ENCODE assay signal across 9 mouse cellular contexts in the genomic region with DNA sequence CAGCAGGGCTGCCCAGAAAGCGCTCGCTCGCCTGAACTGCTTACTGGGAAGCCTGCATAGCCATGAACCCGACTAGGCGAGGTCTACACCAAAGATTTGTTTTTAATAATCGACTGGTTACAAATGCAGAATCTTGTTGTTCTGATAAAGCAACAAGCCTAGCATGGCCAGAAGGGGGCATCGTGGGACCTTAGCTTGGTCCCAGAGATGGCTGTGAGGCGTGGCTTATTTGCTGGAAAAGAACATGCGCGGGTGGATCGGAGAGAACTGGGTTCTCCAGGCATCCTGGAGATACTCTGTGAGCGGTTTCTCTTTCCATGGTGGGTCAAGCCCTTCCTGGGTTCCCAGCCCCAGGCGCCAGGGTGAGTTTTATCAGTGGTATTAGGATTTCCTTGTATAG. TPM values are rescaled to one million over a fixed set of nuclear protein-coding genes. Genes with fewer than 3 reads are reported as not detected.
DNase-seq lines count a peak whose midpoint lies in the region; ATAC-seq and TF ChIP-seq lines count a peak whose summit lies in the region.
"Had no signal": no experiment of that assay in that cellular context is flagged by ENCODE, and none has a peak within 500 bp of the region (broad histone marks: within the 10 kb centered on the region; RNA-seq: fewer than 3 reads in every experiment).

No protein-coding gene starts in this region.

- DNase-seq in ovary, postnatal 36 days (ENCODE audit: low spot score): peak; percentile 30
- no peak for DNase-seq in ovary, adult 18-20 months (ENCODE audit: low spot score)
- peak; percentile 73 for DNase-seq in forebrain, postnatal 0 days
- DNase-seq in kidney, adult 9 months: peak; percentile 22
- peak; percentile 78 for DNase-seq in lung, embryonic 14.5 days
- peak; percentile 68 for DNase-seq in right cerebral cortex, postnatal 25 days

- H3K27ac ChIP-seq in forebrain, postnatal 0 days (ENCODE audit: low read depth, low read length): no peak overlapping the region
- H3K27ac ChIP-seq in lung, embryonic 14.5 days (ENCODE audit: low read depth): no peak overlapping the region

- no peak overlapping the region; the same call in 1 of the 2 replicates for H3K9ac ChIP-seq in forebrain, postnatal 0 days
- peak overlapping the region; percentile 18; the same call in 1 of the 2 replicates for H3K9ac ChIP-seq in lung, embryonic 14.5 days

- no peaks in the 10 kb centered on the region for H3K36me3 ChIP-seq in forebrain, postnatal 0 days (ENCODE audit: insufficient read depth)
- no peaks in the 10 kb centered on the region for H3K36me3 ChIP-seq in lung, embryonic 14.5 days (ENCODE audit: insufficient read depth)

- H3K27me3 ChIP-seq in forebrain, postnatal 0 days (ENCODE audit: insufficient read depth, low read length): no peaks in the 10 kb centered on the region
- no peaks in the 10 kb centered on the region for H3K27me3 ChIP-seq in lung, embryonic 14.5 days (ENCODE audit: insufficient read depth, low read length)

- peak; percentile 74 for TF ChIP-seq CTCF in forebrain, postnatal 0 days (IDR thresholded peaks at IDR 0.05; ENCODE audit: low read depth)
- peak; percentile 59 for TF ChIP-seq CTCF in lung, embryonic 14.5 days (IDR thresholded peaks at IDR 0.05; ENCODE audit: low read depth)

- H3K4me2 ChIP-seq in forebrain, postnatal 0 days (ENCODE audit: low read depth): peak overlapping the region; percentile 23; the same call in 1 of the 2 replicates
- no peak overlapping the region for H3K4me2 ChIP-seq in lung, embryonic 14.5 days

- H3K4me1 ChIP-seq in forebrain, postnatal 0 days (ENCODE audit: insufficient read depth): no peaks in the 10 kb centered on the region
- H3K4me1 ChIP-seq in lung, embryonic 14.5 days (ENCODE audit: insufficient read depth): no peaks in the 10 kb centered on the region

- no peaks in the 10 kb centered on the region for H3K9me3 ChIP-seq in forebrain, postnatal 0 days (ENCODE audit: low read length)
- no peaks in the 10 kb centered on the region for H3K9me3 ChIP-seq in lung, embryonic 14.5 days (ENCODE audit: low read depth, low read length)

- no peak overlapping the region for H3K4me3 ChIP-seq in forebrain, postnatal 0 days (ENCODE audit: low read depth, low read length)
- no peak overlapping the region for H3K4me3 ChIP-seq in lung, embryonic 14.5 days (ENCODE audit: low read depth, low read length)
- H3K4me3 ChIP-seq: erythroblast, embryonic 14.5 days had no signal

- WGBS in forebrain, postnatal 0 days: 40% methylated on average over 13 of the region's 13 CpGs
- 22% methylated on average over 13 of the region's 13 CpGs for WGBS in lung, embryonic 14.5 days

- ATAC-seq in cerebellum, adult (ENCODE audit: insufficient number of reproducible peaks, low FRiP score, low TSS enrichment): peak; percentile 36; the same call in 1 of the 2 replicates
- ATAC-seq in forebrain, postnatal 0 days: peak; percentile 56
- no peak for ATAC-seq in lung, embryonic 14.5 days (ENCODE audit: insufficient read depth)
- ATAC-seq in erythroblast, adult 5-6 weeks (replicated peaks; ENCODE audit: low FRiP score, poor library complexity, severe bottlenecking): no peak

RNA-seq across cellular contexts. Expression of gene Mobp, which starts 35.0 kb away (rescaled TPM):
- 0.08 TPM in 1 of 2 replicates, not detected in the other for total RNA-seq in forebrain, postnatal 0 days (2014; rRNA removed)
- 0.18 TPM in 1 of 2 replicates, not detected in the other for polyA plus RNA-seq in forebrain, postnatal 0 days (2015; fragmentation: Nextera tagmentation; extraction: Ambion mirVana)
- polyA plus RNA-seq in lung, embryonic 14.5 days (2014; fragmentation: Nextera tagmentation; extraction: Ambion mirVana): not detected in 2 replicates
- not detected in 2 replicates for total RNA-seq in erythroblast, adult 5-6 weeks (2015; ENCODE audit: low replicate concordance)
- total RNA-seq in erythroblast, adult 5-6 weeks (2017; ENCODE audit: low replicate concordance): not detected in 2 replicates
- polyA plus RNA-seq: erythroblast, embryonic 14.5 days had no signal

RNA-seq across cellular contexts. Expression of gene Rpsa, which starts 57.0 kb away (rescaled TPM):
- 2,026 and 2,688 TPM in 2 replicates for total RNA-seq in forebrain, postnatal 0 days (2014; rRNA removed)
- polyA plus RNA-seq in forebrain, postnatal 0 days (2015; fragmentation: Nextera tagmentation; extraction: Ambion mirVana): 949 and 1,184 TPM in 2 replicates
- 2,022 and 2,170 TPM in 2 replicates for polyA plus RNA-seq in lung, embryonic 14.5 days (2014; fragmentation: Nextera tagmentation; extraction: Ambion mirVana)
- 532 and 535 TPM in 2 replicates for total RNA-seq in erythroblast, adult 5-6 weeks (2015; ENCODE audit: low replicate concordance)
- total RNA-seq in erythroblast, adult 5-6 weeks (2017; ENCODE audit: low replicate concordance): 872 and 875 TPM in 2 replicates

Comparison
In these comparisons a context has a peak if more than half of its experiments do, and no peak if none do; other contexts are left out.
1. ATAC-seq: peak in cerebellum, adult (single experiment) and forebrain, postnatal 0 days (single experiment); none in lung, embryonic 14.5 days (single experiment) and erythroblast, adult 5-6 weeks (single experiment).